Mouse (Mus musculus): ENCODE measurements around the gene Fgfr4.

DNA sequence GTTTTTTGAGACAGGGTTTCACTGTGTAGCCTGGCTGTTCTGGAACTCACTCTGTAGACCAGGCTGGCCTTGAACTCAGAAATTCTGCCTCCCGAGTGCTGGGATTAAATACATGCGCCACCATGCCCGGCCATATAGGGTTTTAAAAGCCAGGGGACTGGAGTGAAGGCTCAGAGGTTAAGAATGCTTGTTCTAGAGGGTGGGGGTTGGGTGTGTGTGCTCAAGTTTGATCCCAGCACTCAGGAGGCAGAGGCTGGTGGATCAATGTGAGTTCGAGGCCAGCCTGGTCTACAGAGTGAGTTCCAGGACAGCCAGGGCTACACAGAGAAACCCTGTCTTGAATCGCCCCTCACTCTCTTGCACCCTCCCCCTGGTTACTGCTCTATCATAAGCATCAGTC lies 39.1 kb downstream of the Fgfr4 start:
- TF ChIP-seq CTCF (IDR thresholded peaks at IDR 0.05; ENCODE audit: insufficient read depth, low read depth, low read length) (no peak), POLR2A (IDR thresholded peaks at IDR 0.05; ENCODE audit: insufficient read depth, low read depth, low read length) (no peak)
